Mouse (Mus musculus): ENCODE measurements around the gene Ddost.
A peak's percentile ranks its signal among the peaks of the same experiment; 100 is the strongest.

The Ddost gene

DNA sequence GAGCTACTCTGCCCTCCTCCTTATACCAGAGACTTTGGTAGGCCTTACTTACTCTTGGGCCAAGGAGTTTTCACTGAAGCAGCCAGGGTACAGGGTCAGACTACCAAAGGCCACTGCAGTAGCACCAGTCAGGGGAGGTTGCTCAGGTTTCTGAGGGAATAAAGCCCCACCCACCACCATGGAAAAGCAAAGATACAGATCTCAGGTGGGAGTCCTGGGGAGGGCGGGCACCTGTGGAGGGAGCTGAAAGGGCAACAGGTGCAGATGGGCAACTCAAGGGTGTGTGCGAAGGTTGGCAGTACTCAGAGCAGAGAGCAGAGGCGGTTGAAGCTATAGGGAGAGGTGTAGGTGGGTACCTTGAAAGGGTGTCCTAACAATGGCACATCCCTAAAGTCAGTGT lies 1.5 kb upstream of the Ddost start:
- TF ChIP-seq POU5F1 (IDR thresholded peaks at IDR 0.05; ENCODE audit: borderline replicate concordance, low read length): no peak
- no peak for TF ChIP-seq NANOG (IDR thresholded peaks at IDR 0.05; ENCODE audit: borderline replicate concordance, low read length)
- TF ChIP-seq CTCF (conservative IDR thresholded peaks at IDR 0.05; ENCODE audit: low read length): no peak
- H3K4me1 ChIP-seq (replicated peaks; ENCODE audit: low read depth, low read length): peaks cover 35% of the 10 kb centered on the region
- H3K36me3 ChIP-seq (ENCODE audit: insufficient read depth, low read length): peaks cover 17% of the 10 kb centered on the region
- H3K4me3 ChIP-seq (replicated peaks; ENCODE audit: low read length): no peak overlapping the region; the same call in 1 of the 2 replicates
- no peaks in the 10 kb centered on the region for H3K9me3 ChIP-seq (ENCODE audit: low read length)
- peaks cover 10% of the 10 kb centered on the region; the same call in 1 of the 2 replicates for H3K27me3 ChIP-seq (ENCODE audit: insufficient read depth, low read length)

GRCm38 (mm10) chr4:138303742-138304141 lies 788 bp upstream of the Ddost start:
- 0 out of 2 replicates have a peak, but pooled peaks cover 4% of the 10 kb centered on the region for H3K27me3 ChIP-seq (ENCODE audit: insufficient read depth, low read length)
- H3K4me1 ChIP-seq (replicated peaks; ENCODE audit: low read depth, low read length): peaks cover 35% of the 10 kb centered on the region
- TF ChIP-seq POU5F1 (IDR thresholded peaks at IDR 0.05; ENCODE audit: borderline replicate concordance, low read length) (no peak), NANOG (IDR thresholded peaks at IDR 0.05; ENCODE audit: borderline replicate concordance, low read length) (no peak)
- H3K4me3 ChIP-seq (replicated peaks; ENCODE audit: low read length): peak overlapping the region; percentile 100
- H3K36me3 ChIP-seq (ENCODE audit: insufficient read depth, low read length): peaks cover 24% of the 10 kb centered on the region
- H3K9me3 ChIP-seq (ENCODE audit: low read length): no peaks in the 10 kb centered on the region

DNA sequence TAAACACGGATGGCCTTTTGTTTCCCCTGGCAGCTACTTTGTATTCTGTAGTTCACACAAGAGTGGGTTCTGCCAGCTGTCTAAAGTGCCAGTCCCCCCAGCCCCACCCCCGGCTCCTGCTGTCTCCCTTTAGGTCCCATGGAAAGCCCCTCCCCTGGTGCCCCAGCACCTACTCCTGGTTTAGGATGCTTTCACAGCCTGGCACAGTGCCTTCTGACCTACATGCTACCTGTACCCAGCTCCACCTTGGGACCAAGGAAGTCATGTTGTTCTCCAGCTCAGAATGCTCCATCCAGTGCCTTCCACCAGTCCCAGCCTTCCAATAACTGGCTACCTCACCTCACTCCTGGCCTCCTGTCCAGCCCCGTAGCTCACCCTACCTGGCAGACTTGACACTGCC lies 2.5 kb downstream of the Ddost start:
- Histone ChIP-seq H3K4me1 (replicated peaks; ENCODE audit: low read depth, low read length) (peaks cover 45% of the 10 kb centered on the region), H3K36me3 (ENCODE audit: insufficient read depth, low read length) (peaks cover 57% of the 10 kb centered on the region), H3K27me3 (ENCODE audit: insufficient read depth, low read length) (no peaks in the 10 kb centered on the region), H3K4me3 (replicated peaks; ENCODE audit: low read length) (no peak overlapping the region), H3K9me3 (ENCODE audit: low read length) (no peaks in the 10 kb centered on the region)
- TF ChIP-seq NANOG (IDR thresholded peaks at IDR 0.05; ENCODE audit: borderline replicate concordance, low read length) (no peak), CTCF (conservative IDR thresholded peaks at IDR 0.05; ENCODE audit: low read length) (no peak), POU5F1 (IDR thresholded peaks at IDR 0.05; ENCODE audit: borderline replicate concordance, low read length) (no peak)

DNA sequence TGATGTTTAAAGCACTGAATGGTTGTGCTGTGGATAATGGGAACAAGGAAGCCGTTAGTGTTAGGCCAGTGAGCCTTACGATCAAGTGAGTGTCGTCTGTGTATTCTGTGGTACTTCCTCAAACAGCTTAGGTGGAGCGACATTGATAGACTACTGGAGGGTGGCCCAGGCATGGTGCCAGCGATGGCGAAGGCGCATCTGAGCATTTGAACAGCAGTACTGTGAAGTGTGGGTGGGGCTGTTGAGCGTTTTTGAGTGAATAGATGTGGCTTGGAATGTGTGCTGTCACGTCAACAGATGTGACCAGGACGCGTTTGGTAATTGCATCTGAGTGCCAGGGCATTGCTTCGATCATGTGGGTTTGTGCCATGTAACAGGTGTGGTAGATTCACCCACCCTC lies 3.2 kb downstream of the Ddost start:
- Histone ChIP-seq H3K27me3 (ENCODE audit: insufficient read depth, low read length) (no peaks in the 10 kb centered on the region), H3K4me3 (replicated peaks; ENCODE audit: low read length) (no peak overlapping the region), H3K4me1 (replicated peaks; ENCODE audit: low read depth, low read length) (peaks cover 42% of the 10 kb centered on the region), H3K9me3 (ENCODE audit: low read length) (no peaks in the 10 kb centered on the region), H3K36me3 (ENCODE audit: insufficient read depth, low read length) (peaks cover 64% of the 10 kb centered on the region)
- TF ChIP-seq CTCF (conservative IDR thresholded peaks at IDR 0.05; ENCODE audit: low read length) (no peak), NANOG (IDR thresholded peaks at IDR 0.05; ENCODE audit: borderline replicate concordance, low read length) (no peak), POU5F1 (IDR thresholded peaks at IDR 0.05; ENCODE audit: borderline replicate concordance, low read length) (no peak)

- no peak overlapping the region for H3K4me3 ChIP-seq (replicated peaks; ENCODE audit: low read length)
- TF ChIP-seq POU5F1 (IDR thresholded peaks at IDR 0.05; ENCODE audit: borderline replicate concordance, low read length) (no peak), NANOG (IDR thresholded peaks at IDR 0.05; ENCODE audit: borderline replicate concordance, low read length) (no peak), CTCF (conservative IDR thresholded peaks at IDR 0.05; ENCODE audit: low read length) (no peak)
- peaks cover 46% of the 10 kb centered on the region for H3K4me1 ChIP-seq (replicated peaks; ENCODE audit: low read depth, low read length)
- H3K27me3 ChIP-seq (ENCODE audit: insufficient read depth, low read length): no peaks in the 10 kb centered on the region
- no peaks in the 10 kb centered on the region for H3K9me3 ChIP-seq (ENCODE audit: low read length)
- H3K36me3 ChIP-seq (ENCODE audit: insufficient read depth, low read length): peaks cover 91% of the 10 kb centered on the region
These were observed 5.9 kb downstream of the Ddost start for GRCm38 (mm10) chr4:138310311-138310910.

DNA sequence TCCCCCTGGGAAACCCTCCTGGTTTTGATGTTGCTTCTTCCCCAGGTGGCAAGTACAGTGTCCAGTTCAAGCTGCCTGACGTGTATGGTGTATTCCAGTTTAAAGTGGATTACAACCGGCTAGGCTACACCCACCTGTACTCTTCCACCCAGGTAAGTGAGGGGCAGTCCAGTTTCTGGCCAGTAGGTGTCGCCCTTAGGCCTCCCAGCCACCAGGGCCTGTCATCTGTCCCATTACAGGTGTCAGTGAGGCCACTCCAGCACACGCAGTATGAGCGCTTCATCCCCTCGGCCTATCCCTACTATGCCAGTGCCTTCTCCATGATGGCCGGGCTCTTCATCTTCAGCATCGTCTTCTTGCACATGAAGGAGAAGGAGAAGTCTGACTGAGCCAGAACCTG lies 7.1 kb downstream of the Ddost start:
- Histone ChIP-seq H3K4me1 (replicated peaks; ENCODE audit: low read depth, low read length) (peaks cover 46% of the 10 kb centered on the region), H3K27me3 (ENCODE audit: insufficient read depth, low read length) (no peaks in the 10 kb centered on the region), H3K36me3 (ENCODE audit: insufficient read depth, low read length) (peaks cover 90% of the 10 kb centered on the region), H3K4me3 (replicated peaks; ENCODE audit: low read length) (no peak overlapping the region), H3K9me3 (ENCODE audit: low read length) (no peaks in the 10 kb centered on the region)
- TF ChIP-seq POU5F1 (IDR thresholded peaks at IDR 0.05; ENCODE audit: borderline replicate concordance, low read length) (no peak), CTCF (conservative IDR thresholded peaks at IDR 0.05; ENCODE audit: low read length) (peak; percentile 83)

DNA sequence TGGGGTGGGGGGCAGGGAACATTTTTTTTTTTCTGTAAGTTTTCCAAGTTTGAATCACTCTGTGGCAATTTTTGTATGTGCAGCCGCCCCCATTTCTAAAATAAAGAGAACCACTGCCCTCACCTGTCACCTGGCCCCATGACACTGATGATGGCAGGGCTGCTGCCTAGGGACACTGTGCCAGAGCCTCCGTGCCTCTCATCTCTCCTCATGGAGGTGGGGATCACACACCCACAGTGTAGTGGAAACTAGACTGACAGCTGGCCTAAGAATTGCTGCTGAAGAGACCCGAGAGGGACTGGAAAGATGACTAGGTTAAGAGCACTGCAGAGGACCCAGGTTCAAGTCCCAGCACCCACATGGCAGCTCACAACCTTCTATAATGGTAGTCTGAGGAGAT lies 7.6 kb downstream of the Ddost start:
- TF ChIP-seq CTCF (conservative IDR thresholded peaks at IDR 0.05; ENCODE audit: low read length) (no peak), NANOG (IDR thresholded peaks at IDR 0.05; ENCODE audit: borderline replicate concordance, low read length) (no peak), POU5F1 (IDR thresholded peaks at IDR 0.05; ENCODE audit: borderline replicate concordance, low read length) (no peak)
- no peak overlapping the region for H3K4me3 ChIP-seq (replicated peaks; ENCODE audit: low read length)

GRCm38 (mm10) chr4:138313021-138313420 lies 8.5 kb downstream of the Ddost start:
- Histone ChIP-seq H3K9me3 (ENCODE audit: low read length) (no peaks in the 10 kb centered on the region), H3K36me3 (ENCODE audit: insufficient read depth, low read length) (peaks cover 76% of the 10 kb centered on the region), H3K27me3 (ENCODE audit: insufficient read depth, low read length) (no peaks in the 10 kb centered on the region), H3K4me1 (replicated peaks; ENCODE audit: low read depth, low read length) (peaks cover 49% of the 10 kb centered on the region), H3K4me3 (replicated peaks; ENCODE audit: low read length) (no peak overlapping the region)
- no peak for TF ChIP-seq CTCF (conservative IDR thresholded peaks at IDR 0.05; ENCODE audit: low read length)
- no peak for TF ChIP-seq NANOG (IDR thresholded peaks at IDR 0.05; ENCODE audit: borderline replicate concordance, low read length)
- no peak for TF ChIP-seq POU5F1 (IDR thresholded peaks at IDR 0.05; ENCODE audit: borderline replicate concordance, low read length)

More for the DNA sequence above, 7.6 kb downstream of the Ddost start:
- no peaks in the 10 kb centered on the region for H3K9me3 ChIP-seq (ENCODE audit: low read length)
- peaks cover 46% of the 10 kb centered on the region for H3K4me1 ChIP-seq (replicated peaks; ENCODE audit: low read depth, low read length)
- peaks cover 85% of the 10 kb centered on the region for H3K36me3 ChIP-seq (ENCODE audit: insufficient read depth, low read length)
- no peaks in the 10 kb centered on the region for H3K27me3 ChIP-seq (ENCODE audit: insufficient read depth, low read length)

- peaks cover 68% of the 10 kb centered on the region for H3K36me3 ChIP-seq (ENCODE audit: insufficient read depth, low read length)
- no peaks in the 10 kb centered on the region for H3K27me3 ChIP-seq (ENCODE audit: insufficient read depth, low read length)
- TF ChIP-seq NANOG (IDR thresholded peaks at IDR 0.05; ENCODE audit: borderline replicate concordance, low read length) (no peak), CTCF (conservative IDR thresholded peaks at IDR 0.05; ENCODE audit: low read length) (no peak), POU5F1 (IDR thresholded peaks at IDR 0.05; ENCODE audit: borderline replicate concordance, low read length) (no peak)
- H3K4me1 ChIP-seq (replicated peaks; ENCODE audit: low read depth, low read length): peaks cover 57% of the 10 kb centered on the region
- no peaks in the 10 kb centered on the region for H3K9me3 ChIP-seq (ENCODE audit: low read length)
- no peak overlapping the region for H3K4me3 ChIP-seq (replicated peaks; ENCODE audit: low read length)
These were observed 9.3 kb downstream of the Ddost start for GRCm38 (mm10) chr4:138313795-138314194.

All from E14TG2a.4 (cell line).